Mouse (Mus musculus) T-helper 17 cell (primary cell): ENCODE results near the gene Rabgap1l.

ENCODE experiments used
- in situ Hi-C, 2 experiments: fragments of 300-600 bp; cut with MboI, MseI; formaldehyde crosslinking; loops; 1 replicate in 1 of 2; 2 replicates in 1 of 2; pipeline ENCODE4 v1.15.1; 2025; ENCODE audit warnings: high pct_unique_total_duplicates in 2 of 2

Rabgap1l gene

DNA sequence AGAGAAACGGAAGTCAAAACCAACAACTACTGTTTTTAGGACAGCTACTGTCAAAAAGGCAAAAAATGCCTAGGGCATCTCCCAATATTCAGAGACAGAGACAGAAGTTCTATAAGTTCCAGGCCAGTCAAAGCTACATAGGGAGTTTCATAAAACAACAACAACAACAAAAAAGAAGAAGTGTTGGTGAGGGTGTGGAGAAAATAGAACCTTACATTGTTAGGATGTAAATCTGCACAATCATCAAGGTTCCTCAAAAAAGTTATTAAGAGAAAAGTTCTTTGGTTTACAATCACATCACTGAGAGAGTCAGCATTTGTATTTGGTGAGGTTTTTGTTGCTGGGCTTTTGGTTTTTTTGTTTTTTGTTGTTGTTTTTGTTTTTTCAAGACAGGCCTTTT is 472.3 kb downstream of the Rabgap1l start:
- in situ Hi-C loops = no loop called here

DNA sequence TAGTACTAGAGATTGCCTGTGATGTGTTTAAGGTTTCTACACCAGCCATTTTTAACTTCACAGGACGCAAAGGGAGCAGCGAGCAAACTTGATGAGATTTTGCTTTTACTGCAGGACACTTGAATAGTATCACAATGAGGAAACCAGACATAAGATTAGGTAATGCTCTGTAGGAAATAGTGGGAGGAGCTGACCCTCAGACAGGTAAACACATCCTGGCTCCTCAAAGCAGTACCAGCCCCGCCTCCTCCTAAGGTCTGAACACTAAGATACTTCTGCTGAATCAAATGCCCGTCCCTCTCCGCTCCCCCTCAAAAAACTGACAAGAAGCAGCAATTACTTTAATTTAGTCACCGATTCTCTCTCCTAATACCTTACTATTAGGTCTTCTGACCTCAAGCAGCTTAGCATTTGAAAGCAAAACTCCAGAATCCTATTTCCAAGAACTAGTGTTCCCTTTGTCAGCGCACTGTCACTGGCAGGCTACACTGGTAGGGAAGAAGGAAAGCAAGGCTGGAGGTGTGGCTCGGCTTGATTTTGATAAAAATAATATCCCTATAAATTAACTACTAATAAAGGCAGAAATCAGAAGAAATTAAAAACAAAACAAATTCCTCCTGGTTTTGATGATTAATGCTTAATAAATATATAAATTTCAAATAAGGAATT is 474.8 kb downstream of the Rabgap1l start:
- in situ Hi-C loops = no loop called here

GRCm38 (mm10) chr1:160316239-160316638 is 476.8 kb downstream of the Rabgap1l start:
- in situ Hi-C loops = no loop called here

DNA sequence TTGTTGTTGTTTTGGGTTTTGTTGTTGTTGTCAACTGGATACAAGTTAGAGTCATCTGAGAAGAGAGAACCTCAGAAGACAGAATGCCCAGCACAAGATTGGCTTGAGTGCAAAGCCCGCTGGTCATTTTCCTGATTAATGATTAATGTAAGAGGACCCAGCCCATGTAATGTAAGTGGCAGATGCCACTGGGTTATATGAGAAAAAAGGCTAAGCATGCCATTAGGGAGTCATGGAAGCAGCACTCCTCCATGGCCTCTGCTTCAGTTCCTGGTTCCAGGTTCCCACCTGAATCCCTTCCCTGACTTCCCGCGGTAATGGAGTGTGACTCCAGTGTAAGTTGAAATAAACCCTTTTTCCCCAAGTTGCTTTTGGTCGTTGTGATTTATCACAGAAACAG is 480.4 kb downstream of the Rabgap1l start:
- in situ Hi-C loops = loop anchor here in 1 of 2 experiments (5.0 kb wide), 1 partner anchor 50 kb away; no protein-coding TSS in a partner anchor

- in situ Hi-C loops = loop anchor here in 1 of 2 experiments (5.0 kb wide), 1 partner anchor 50 kb away; no protein-coding TSS in a partner anchor
Measured at GRCm38 (mm10) chr1:160311861-160312260, 481.1 kb downstream of the Rabgap1l start.

DNA sequence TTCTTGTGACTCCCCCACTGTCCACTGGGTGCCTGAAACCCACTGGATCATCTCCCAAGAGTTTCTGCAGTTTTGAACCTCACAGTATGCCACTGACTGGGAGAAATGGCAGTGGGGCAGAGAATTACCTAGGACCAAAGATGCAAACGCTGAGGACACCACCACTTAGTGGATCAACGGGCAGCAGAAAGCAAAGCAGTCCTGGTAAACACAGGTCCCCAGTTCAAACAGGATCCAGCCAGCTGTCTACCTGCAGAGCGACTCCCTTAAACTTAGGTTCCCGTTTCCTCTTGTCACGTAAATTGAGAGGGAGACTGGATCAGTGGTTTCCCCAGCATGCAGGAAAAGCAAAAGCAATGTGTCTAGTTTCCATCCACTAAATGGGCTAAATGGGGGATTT is 483.1 kb downstream of the Rabgap1l start:
- in situ Hi-C loops = loop anchor here in 1 of 2 experiments (5.0 kb wide), 1 partner anchor 52 kb away; no protein-coding TSS in a partner anchor

- in situ Hi-C loops = no loop called here
Measured at GRCm38 (mm10) chr1:160308996-160309395, 484.0 kb downstream of the Rabgap1l start.

- in situ Hi-C loops = no loop called here
Measured at GRCm38 (mm10) chr1:160308498-160308897, 484.5 kb downstream of the Rabgap1l start.

DNA sequence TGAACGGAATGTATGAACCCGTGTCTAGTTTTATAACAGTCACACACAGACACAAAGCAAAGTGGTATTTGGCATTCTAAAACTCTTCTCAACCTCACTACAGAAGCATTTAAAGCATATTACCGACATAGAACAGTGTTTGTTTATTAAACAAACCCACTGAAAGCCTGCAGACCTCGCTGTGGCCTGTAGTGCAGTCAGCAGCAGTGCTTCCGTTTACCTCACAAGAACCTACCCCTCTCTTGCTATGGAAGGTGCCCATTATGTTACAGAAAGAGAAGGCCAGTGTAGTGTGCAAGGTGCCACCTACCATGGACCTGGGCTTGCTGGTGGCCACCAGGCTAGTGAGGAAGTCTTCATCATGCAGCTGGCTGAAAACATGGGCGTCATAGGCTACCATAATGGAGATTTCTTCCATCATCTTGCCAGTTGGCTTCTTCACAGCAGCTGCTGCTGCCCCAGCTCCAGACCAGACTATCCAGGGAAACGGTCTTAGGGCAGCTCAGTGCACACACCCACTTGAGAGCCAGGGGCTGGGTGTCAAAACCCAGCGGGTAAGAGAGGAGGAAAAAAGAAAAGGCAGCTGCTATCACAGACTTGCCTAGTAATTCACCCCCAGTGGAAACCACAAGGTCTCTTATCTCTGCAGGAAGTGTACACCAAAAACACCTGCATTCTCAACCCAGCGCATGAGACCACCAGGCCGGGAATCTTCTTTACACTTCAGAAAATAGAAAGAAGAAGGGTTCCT is 486.0 kb downstream of the Rabgap1l start:
- in situ Hi-C loops = no loop called here

DNA sequence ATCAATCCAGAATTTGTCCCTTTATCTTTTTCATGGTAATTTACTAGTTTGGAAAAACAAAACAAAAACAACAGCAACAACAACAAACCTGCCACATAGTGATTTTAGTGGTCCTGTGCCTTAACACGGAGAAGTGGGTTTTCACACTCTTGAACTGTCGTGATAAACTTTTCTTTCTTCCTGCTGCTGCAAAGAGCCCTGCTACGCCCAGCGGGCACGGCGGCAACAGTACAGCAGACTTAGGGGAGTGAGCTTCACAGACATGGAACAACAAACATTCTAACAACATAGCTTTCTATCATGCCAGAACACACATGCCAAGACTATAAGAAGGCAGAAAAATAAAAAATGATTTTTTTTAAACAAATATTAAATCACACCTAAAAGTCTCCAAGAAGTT is 486.7 kb downstream of the Rabgap1l start:
- in situ Hi-C loops = no loop called here

GRCm38 (mm10) chr1:160305826-160306225 is 487.2 kb downstream of the Rabgap1l start:
- in situ Hi-C loops = no loop called here

DNA sequence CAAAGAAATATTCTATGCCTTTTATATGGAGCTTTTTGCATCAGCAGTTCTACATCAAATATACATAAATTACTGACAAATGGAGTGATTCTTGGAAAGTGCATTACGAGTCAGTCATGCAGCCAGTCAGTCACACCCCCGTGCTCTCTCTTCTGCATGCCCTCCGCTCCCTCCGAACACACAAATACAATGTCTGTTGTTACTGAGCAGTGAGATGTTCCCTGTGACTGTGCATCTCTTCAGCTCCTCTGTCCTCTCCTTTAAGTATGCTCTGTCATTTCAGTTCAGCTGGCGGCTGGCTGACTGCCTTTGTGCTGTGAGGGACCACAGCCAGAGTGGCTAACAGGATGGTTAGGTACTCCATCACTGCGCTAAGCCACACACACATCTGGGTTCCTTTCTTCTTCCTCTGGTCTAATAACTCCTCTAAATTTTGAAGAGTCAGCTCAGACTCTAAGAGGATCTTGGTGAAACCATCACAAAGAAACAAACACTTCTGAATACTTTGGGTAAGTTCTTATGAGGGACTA is 488.0 kb downstream of the Rabgap1l start:
- in situ Hi-C loops = no loop called here

- in situ Hi-C loops = no loop called here
Measured at GRCm38 (mm10) chr1:160302268-160302667, 490.7 kb downstream of the Rabgap1l start.

DNA sequence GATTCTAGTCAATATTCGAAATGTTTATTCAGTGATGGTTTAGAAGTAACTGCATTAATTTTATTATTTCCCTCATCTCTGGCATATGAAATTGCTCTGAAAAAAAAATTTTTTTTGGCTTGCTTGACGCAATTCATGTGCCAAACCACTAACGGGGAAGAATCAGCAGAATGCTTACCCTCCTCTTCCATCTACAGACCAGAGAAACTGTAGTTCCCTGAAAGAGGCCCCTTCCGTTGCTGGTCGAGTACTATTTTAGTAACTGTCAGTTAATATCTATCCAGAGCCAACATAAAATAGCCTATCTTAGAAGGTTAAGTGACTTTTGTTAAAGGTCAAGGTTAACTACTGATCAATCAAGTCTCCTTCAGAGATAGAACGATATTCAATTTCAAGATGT is 491.9 kb downstream of the Rabgap1l start:
- in situ Hi-C loops = no loop called here

- in situ Hi-C loops = no loop called here
Measured at GRCm38 (mm10) chr1:160300704-160301103, 492.3 kb downstream of the Rabgap1l start.

GRCm38 (mm10) chr1:160299979-160300378 is 493.0 kb downstream of the Rabgap1l start:
- in situ Hi-C loops = loop anchor here in 1 of 2 experiments (5.0 kb wide), 1 partner anchor 53 kb away; no protein-coding TSS in a partner anchor

GRCm38 (mm10) chr1:160298893-160299292 is 494.1 kb downstream of the Rabgap1l start:
- in situ Hi-C loops = loop anchor here in 1 of 2 experiments (5.0 kb wide), 1 partner anchor 52 kb away; no protein-coding TSS in a partner anchor

GRCm38 (mm10) chr1:160297701-160298100 is 495.3 kb downstream of the Rabgap1l start:
- in situ Hi-C loops = loop anchor here in 1 of 2 experiments (5.0 kb wide), 1 partner anchor 50 kb away; no protein-coding TSS in a partner anchor

GRCm38 (mm10) chr1:160295323-160295722 is 497.7 kb downstream of the Rabgap1l start:
- in situ Hi-C loops = loop anchor here in 1 of 2 experiments (5.0 kb wide), 1 partner anchor 48 kb away; no protein-coding TSS in a partner anchor

GRCm38 (mm10) chr1:160293488-160293887 is 499.5 kb downstream of the Rabgap1l start:
- in situ Hi-C loops = no loop called here

DNA sequence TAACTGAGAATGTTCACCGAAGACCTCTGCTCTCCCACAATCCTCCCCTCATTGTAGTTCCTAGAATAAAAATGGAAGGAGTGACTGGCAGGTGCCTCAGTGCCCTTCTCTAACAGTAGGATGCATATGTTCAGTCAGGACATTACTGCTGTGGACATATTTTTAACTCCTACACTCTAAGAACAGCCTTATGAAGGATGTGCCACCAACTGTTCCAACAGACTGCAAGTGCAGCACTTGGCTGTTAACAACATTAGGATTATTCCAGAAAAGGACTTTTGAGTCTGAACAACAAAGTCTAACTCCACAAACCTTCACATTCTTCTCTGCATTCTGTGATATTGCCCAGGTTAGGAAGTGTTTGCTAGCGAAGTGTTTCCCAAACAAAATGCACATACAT is 501.0 kb downstream of the Rabgap1l start:
- in situ Hi-C loops = no loop called here

DNA sequence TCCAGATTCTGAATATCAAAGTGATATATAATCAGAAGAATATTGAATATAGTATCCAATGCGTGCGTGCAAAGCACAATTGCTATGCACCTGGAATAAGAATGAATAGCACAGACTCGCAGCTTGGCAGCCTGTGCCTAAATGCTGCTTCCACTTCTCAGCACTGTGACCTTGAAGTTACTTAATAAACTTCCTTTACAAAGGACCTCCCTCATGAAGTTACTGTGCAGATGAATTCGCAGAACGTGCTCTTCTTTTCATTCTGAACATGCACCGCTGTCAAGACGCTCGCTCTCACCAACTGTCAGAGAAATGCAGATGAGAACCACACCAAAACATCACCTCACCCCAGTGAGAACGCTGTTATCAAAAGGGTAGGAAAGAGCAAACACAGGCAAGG is 502.8 kb downstream of the Rabgap1l start:
- in situ Hi-C loops = no loop called here
